Mouse (Mus musculus) forebrain, postnatal 0 days (tissue): Measurements from ENCODE around the gene Adgrl3. TPM values are rescaled to one million over a fixed set of nuclear protein-coding genes. Genes with fewer than 3 reads are reported as not detected.

Source experiments
- ATAC-seq: fragments of 200-750 bp; cut with Nextera tagmentation; 2 replicates; pipeline ENCODE4 v1.8.0; 2017; ENCODE audit warnings: mild to moderate bottlenecking, moderate library complexity
- DNase-seq: peaks from one replicate; pipeline ENCODE4 v3.0.0-alpha.2; 2015
- H3K27ac ChIP-seq: fragments of 300-500 bp; sonication (generic); 2 replicates; pipeline ENCODE4 v1.5.1; 2014; ENCODE audit warnings: low read depth, mild to moderate bottlenecking, antibody characterized with exemption, low read length, moderate library complexity, mixed read lengths
- H3K27me3 ChIP-seq: fragments of 300-500 bp; sonication (generic); 2 replicates; pipeline ENCODE4 v1.6.1; 2014; ENCODE audit warnings: mild to moderate bottlenecking, low read length, mixed read lengths; ENCODE audit not compliant: insufficient read depth
- H3K36me3 ChIP-seq: fragments of 300-500 bp; sonication (generic); 2 replicates; pipeline ENCODE4 v1.6.1; 2014; ENCODE audit warnings: mild to moderate bottlenecking, moderate library complexity; ENCODE audit not compliant: insufficient read depth
- H3K4me1 ChIP-seq: fragments of 300-500 bp; sonication (generic); 2 replicates; pipeline ENCODE4 v1.6.1; 2014; ENCODE audit warnings: antibody characterized with exemption; ENCODE audit not compliant: insufficient read depth
- H3K4me2 ChIP-seq: fragments of 300-500 bp; sonication (generic); 2 replicates; pipeline ENCODE4 v1.6.1; 2014; ENCODE audit warnings: low read depth, mild to moderate bottlenecking, moderate library complexity
- H3K4me3 ChIP-seq: fragments of 300-500 bp; sonication (generic); 2 replicates; pipeline ENCODE4 v1.5.1; 2014; ENCODE audit warnings: low read depth, low read length, mixed read lengths
- H3K9ac ChIP-seq: fragments of 300-500 bp; sonication (generic); 2 replicates; pipeline ENCODE4 v1.6.1; 2014; ENCODE audit warnings: mild to moderate bottlenecking
- H3K9me3 ChIP-seq: fragments of 300-500 bp; sonication (generic); 2 replicates; pipeline ENCODE4 v1.6.1; 2016; ENCODE audit warnings: low read length
- CTCF ChIP-seq: sonication (generic); IDR thresholded peaks from 2 replicates; pipeline ENCODE4 v1.5.1; 2016; ENCODE audit warnings: antibody characterized with exemption, control low read depth, low read depth
- WGBS: fragments of 180-500 bp; shearing (Covaris S2); extraction: QIAGEN DNeasy Blood & Tissue Kit; methylation state at CpG from one replicate; pipeline ENCODE4 v1.1.7; 2014; 5-methylcytosine and 5-hydroxymethylcytosine counted together
- polyA plus RNA-seq: library from polyadenylated mRNA; unstranded; fragments of >200 nt; fragmentation: Nextera tagmentation; extraction: Ambion mirVana; gene quantifications from 2 replicates; pipeline ENCODE4 v1.2.1, GENCODE M21; 2015
- total RNA-seq: library from RNA; depleted of rRNA; stranded (reverse); fragments of >200 nt; gene quantifications from 2 replicates; pipeline ENCODE4 v1.2.3, GENCODE M21; 2014

Adgrl3 gene
- total and polyA plus RNA-seq, 2 experiments from 2014 or later: 39.2 to 174 TPM

DNA sequence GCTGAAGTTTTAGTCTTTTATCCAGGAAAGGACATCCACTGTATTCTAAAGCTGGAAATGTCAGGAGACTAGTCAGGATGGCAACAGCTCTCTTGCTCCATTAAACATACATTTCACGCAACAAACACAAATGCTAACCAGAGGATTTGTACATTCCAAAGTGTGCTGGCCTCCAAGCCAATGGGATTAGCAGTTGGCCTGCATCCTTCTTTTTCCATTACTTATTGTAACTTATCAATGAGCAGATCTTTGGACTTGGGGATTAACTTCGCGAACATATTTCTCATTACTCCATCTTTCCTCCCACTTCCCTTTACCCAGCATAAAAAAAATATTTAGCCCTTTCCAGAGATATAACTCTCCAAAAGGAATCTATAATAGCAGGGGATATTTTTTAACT lies 732.5 kb downstream of the Adgrl3 start:
- ATAC-seq (no peak), DNase-seq (no peak)
- Histone ChIP-seq H3K4me2 (no peak overlapping the region), H3K36me3 (no peaks in the 10 kb centered on the region), H3K9ac (no peak overlapping the region), H3K4me1 (no peaks in the 10 kb centered on the region), H3K4me3 (no peak overlapping the region), H3K27ac (no peak overlapping the region), H3K27me3 (no peaks in the 10 kb centered on the region), H3K9me3 (no peaks in the 10 kb centered on the region)
- TF ChIP-seq CTCF: no peak
- WGBS: 87% methylated on average over 3 of the region's 3 CpGs

DNA sequence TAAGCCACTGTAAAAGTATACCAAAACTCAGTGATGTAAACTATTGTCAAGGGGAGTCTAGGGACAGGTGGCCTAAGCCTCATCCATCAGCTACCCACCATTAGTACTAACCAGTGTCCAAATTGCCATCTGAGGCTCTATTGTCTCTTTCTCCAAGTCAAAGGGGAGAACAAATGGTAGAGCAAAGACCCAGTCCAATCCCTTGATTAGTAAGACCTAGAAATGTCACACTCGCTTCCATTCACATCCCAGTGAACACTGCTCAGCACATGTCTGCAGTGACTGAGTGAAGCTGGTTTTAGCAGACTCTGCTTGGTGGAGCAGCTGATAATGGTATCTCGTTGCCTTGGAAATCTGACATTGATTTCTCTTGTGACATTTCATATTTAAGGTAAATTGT lies 735.8 kb downstream of the Adgrl3 start:
- Histone ChIP-seq H3K4me1 (no peaks in the 10 kb centered on the region), H3K4me3 (no peak overlapping the region), H3K4me2 (no peak overlapping the region), H3K9me3 (no peaks in the 10 kb centered on the region), H3K27me3 (no peaks in the 10 kb centered on the region), H3K36me3 (no peaks in the 10 kb centered on the region), H3K9ac (no peak overlapping the region), H3K27ac (no peak overlapping the region)
- no peak for ATAC-seq
- no peak for DNase-seq
- 90% methylated on average over 2 of the region's 2 CpGs for WGBS
- no peak for TF ChIP-seq CTCF

DNA sequence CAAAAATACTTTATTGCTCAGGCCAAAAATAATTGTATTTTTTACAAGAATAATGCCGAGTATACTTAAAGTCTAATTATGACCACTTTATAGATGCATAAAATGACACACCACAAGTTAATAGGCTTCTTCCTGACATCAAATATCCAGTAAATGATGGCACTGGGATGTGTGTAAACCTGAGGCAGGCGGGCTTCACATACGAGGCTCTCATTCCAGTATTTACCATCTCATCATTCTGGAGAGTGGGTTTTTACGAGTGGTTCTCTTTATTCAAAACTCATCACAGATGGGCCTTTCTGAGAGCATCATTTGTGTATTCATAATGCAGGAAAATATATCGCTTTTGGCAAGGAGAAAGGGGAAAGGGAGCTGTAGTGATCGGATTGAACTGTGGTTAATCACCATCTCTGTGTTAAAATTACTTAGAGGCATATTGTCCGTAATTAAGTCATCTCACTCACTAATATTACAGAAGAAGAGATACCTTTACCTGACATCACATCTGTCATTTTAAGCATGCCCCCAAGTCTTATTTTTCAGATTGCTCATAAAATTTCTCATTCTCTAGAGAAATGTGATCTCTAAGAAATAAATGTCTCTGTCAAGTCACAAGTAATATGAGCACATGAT lies 737.3 kb downstream of the Adgrl3 start:
- H3K9ac ChIP-seq: no peak overlapping the region
- H3K27me3 ChIP-seq: no peaks in the 10 kb centered on the region
- no peak overlapping the region for H3K27ac ChIP-seq
- DNase-seq: no peak
- H3K4me1 ChIP-seq: no peaks in the 10 kb centered on the region
- no peak overlapping the region for H3K4me3 ChIP-seq
- H3K4me2 ChIP-seq: no peak overlapping the region
- TF ChIP-seq CTCF: no peak
- no peak for ATAC-seq
- WGBS: 59% methylated on average over 7 of the region's 7 CpGs
- H3K36me3 ChIP-seq: no peaks in the 10 kb centered on the region
- no peaks in the 10 kb centered on the region for H3K9me3 ChIP-seq

DNA sequence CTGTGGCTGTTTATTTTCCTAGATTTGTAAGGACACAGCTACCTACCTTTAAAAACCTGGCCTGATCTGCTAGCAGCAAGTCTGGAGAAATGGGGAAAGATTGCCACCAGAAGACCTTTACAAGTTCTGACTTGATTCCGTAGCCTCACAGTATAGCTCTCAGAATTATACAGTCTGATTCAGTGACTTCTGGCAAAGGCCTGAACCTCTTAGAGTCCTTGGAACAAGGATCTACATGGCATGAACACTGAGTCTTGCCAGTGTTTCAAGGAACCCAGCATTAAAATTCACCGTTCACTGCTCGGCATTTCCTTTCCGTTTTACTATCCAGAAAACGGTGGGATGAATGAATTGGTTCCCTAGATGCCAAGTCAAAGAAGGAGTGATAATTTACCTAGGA lies 756.3 kb downstream of the Adgrl3 start:
- Histone ChIP-seq H3K9me3 (no peaks in the 10 kb centered on the region), H3K36me3 (no peaks in the 10 kb centered on the region), H3K27me3 (no peaks in the 10 kb centered on the region), H3K4me3 (no peak overlapping the region), H3K9ac (no peak overlapping the region), H3K4me2 (no peak overlapping the region), H3K4me1 (no peaks in the 10 kb centered on the region), H3K27ac (no peak overlapping the region)
- WGBS: 66% methylated on average over 5 of the region's 5 CpGs
- peak; percentile 43; the same call in 1 of the 2 replicates for ATAC-seq
- no peak for TF ChIP-seq CTCF
- DNase-seq: no peak

DNA sequence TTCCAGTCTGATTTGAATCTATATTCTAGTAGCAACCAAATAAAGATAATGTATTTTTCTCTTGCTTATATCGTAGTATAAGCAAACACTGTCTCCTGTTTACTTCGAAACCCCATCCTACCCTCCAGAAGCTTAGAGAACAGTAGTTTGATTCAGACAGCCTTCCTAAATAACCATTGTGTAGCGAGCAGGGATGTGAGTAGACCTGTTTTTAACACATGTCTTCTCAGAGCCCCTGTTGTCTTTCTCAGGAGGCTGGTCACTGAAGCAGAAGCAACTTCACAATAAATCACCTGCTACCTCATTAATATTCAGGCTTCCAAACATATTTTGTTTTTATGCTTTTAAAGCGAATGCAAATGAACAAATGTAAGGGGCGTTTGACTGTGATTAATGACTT lies 756.8 kb downstream of the Adgrl3 start:
- H3K36me3 ChIP-seq: no peaks in the 10 kb centered on the region
- WGBS: 53% methylated on average over 5 of the region's 5 CpGs
- no peak overlapping the region for H3K27ac ChIP-seq
- no peak overlapping the region for H3K4me3 ChIP-seq
- no peak overlapping the region for H3K9ac ChIP-seq
- no peaks in the 10 kb centered on the region for H3K4me1 ChIP-seq
- no peaks in the 10 kb centered on the region for H3K27me3 ChIP-seq
- no peak for ATAC-seq
- DNase-seq: no peak
- H3K9me3 ChIP-seq: no peaks in the 10 kb centered on the region
- no peak for TF ChIP-seq CTCF
- no peak overlapping the region for H3K4me2 ChIP-seq

DNA sequence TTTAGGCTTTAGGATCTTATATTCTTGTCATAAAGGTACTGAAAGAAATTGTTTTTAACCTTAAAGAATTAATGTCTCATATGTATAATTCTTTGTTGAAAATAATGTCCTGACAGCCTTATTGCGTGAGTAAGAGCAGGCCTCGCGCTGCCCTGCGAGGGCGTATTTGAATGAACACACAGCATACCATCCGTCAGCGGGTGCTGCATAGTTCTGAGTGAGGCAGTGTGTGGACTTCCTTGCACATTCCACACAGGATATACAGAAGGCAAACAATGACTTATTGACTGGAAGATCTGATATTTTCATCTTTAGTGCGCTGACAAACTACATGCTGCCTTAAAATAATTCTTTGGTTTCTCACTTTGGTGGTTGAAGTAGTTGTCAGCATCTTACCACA lies 764.8 kb downstream of the Adgrl3 start:
- Histone ChIP-seq H3K4me2 (no peak overlapping the region), H3K27ac (no peak overlapping the region), H3K9me3 (no peaks in the 10 kb centered on the region), H3K4me3 (no peak overlapping the region), H3K27me3 (no peaks in the 10 kb centered on the region), H3K4me1 (no peaks in the 10 kb centered on the region), H3K9ac (no peak overlapping the region), H3K36me3 (no peaks in the 10 kb centered on the region)
- WGBS: 86% methylated on average over 8 of the region's 8 CpGs
- no peak for TF ChIP-seq CTCF
- ATAC-seq (no peak), DNase-seq (no peak)

DNA sequence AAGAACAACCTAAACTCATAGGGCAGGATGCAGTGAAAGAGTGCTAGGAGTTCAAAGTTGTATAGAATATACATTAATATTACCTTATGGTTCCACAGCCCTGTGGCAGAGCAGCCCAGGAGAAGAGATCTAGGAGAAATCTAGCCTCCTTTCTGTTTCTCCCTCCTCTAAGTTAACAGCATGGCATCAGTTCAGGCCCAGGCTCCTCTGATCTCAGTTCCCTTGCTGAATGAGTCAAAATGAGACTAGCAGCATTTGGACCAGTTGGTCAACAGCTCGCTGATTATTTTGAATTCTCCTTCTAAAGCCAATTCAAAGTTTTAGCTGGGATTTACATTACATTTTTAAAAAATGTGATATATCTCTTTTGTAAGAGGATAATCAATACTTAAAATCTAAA lies 770.8 kb downstream of the Adgrl3 start:
- H3K9ac ChIP-seq: no peak overlapping the region
- no peaks in the 10 kb centered on the region for H3K4me1 ChIP-seq
- H3K4me2 ChIP-seq: no peak overlapping the region
- DNase-seq (no peak), ATAC-seq (no peak)
- TF ChIP-seq CTCF: no peak
- H3K27me3 ChIP-seq: no peaks in the 10 kb centered on the region
- WGBS: 77% methylated on average over 1 of the region's 1 CpGs
- H3K9me3 ChIP-seq: no peaks in the 10 kb centered on the region
- H3K36me3 ChIP-seq: peaks cover 8% of the 10 kb centered on the region
- H3K4me3 ChIP-seq: no peak overlapping the region
- no peak overlapping the region for H3K27ac ChIP-seq

DNA sequence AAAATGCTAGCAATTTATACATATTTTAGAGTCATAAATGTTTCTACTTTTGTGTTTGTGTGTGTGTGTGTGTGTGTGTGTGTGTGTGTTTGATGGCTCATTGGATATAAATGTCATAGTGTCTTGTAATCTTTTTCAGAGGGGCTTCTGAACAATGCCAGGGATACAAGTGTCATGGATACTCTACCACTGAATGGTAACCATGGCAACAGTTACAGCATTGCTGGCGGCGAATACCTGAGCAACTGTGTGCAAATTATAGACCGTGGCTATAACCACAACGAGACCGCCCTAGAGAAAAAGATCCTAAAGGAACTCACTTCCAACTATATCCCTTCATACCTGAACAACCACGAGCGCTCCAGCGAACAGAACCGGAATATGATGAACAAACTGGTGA lies 774.2 kb downstream of the Adgrl3 start:
- H3K36me3 ChIP-seq: peaks cover 8% of the 10 kb centered on the region
- no peaks in the 10 kb centered on the region for H3K27me3 ChIP-seq
- H3K4me3 ChIP-seq: no peak overlapping the region
- no peak for TF ChIP-seq CTCF
- no peak overlapping the region for H3K4me2 ChIP-seq
- no peak overlapping the region for H3K9ac ChIP-seq
- no peak for DNase-seq
- no peaks in the 10 kb centered on the region for H3K9me3 ChIP-seq
- 0 out of 2 replicates have a peak, but pooled peaks have one; percentile 32 for ATAC-seq
- H3K27ac ChIP-seq: no peak overlapping the region
- 79% methylated on average over 9 of the region's 9 CpGs for WGBS
- H3K4me1 ChIP-seq: no peaks in the 10 kb centered on the region
